Mouse (Mus musculus): ENCODE measurements around the gene Fgfr2. TPM values are rescaled to one million over a fixed set of nuclear protein-coding genes. Genes with fewer than 3 reads are reported as not detected.
A peak's percentile ranks its signal among the peaks of the same experiment; 100 is the strongest.

Gene Fgfr2
- polyA plus RNA-seq, 1 experiment from 2014 or later, result 137 TPM

DNA sequence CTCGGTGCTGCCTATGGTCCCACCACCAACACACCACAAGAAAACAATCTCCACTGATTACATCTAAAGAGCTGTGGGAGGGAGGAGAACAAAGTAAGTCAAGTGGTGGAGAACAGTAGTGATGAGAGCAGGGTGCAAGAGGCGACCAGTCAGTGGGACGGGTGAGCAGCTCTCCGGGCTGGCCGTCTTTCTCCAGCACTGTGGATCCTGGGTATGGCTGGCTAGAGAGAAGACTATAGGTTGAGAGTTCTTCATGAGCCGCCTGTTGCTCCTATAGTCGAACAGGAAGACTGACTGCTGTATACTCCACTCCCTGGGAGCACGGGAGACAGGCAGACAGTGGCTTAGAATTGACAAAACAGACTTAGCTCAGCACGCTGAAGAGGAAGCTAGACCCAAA lies 2923.2 kb downstream of the Fgfr2 start:
- Histone ChIP-seq H3K27ac (replicated peaks) (no peak overlapping the region), H3K4me2 (replicated peaks) (no peak overlapping the region), H3K36me3 (peaks cover 38% of the 10 kb centered on the region), H3K9ac (no peak overlapping the region), H3K27me3 (no peaks in the 10 kb centered on the region), H3K4me1 (peaks cover 12% of the 10 kb centered on the region), H3K4me3 (replicated peaks) (no peak overlapping the region), H3K9me3 (replicated peaks) (no peaks in the 10 kb centered on the region)
- no peak for ATAC-seq (ENCODE audit: insufficient number of reproducible peaks, low FRiP score, low TSS enrichment, low read depth)
- 86% methylated on average over 9 of the region's 9 CpGs for WGBS

DNA sequence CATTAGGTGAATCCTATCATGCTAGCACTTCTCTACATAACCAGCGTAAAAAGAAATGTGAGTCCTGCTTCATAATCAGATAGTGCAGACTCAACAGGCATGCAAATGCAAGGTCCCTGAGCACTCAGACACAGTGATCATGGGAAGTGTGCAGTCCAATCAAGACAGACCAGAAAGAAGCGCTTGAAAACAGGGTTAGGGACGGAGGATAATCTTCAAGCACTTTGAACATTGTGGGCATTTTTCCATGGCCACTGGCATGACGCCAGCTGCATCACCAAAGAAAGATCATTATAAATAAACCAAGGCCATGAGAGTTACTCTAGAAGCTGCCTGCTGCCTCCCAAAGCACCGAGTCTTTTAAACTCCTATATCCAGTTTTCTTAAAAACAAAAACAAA lies 2923.8 kb downstream of the Fgfr2 start:
- Histone ChIP-seq H3K9me3 (replicated peaks) (no peaks in the 10 kb centered on the region), H3K36me3 (peaks cover 38% of the 10 kb centered on the region)

DNA sequence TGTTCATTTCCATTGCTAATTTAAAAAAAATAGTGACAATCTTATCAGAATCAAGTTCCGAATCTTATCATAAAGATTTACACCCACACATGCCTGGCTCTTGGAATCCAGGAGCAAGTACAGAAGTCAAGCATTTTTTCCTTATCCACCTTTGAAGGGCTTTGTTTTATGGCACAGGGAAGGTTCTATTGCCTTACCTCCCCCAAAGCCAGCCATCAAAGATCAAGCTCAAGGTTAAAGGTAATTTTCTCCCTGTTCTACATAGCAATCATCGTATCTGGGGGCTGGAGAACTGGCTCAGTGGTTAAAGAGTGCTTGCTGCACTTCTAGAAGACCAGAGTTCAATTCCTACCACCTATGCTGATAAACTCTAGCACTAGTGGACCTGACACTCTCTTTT lies 2928.1 kb downstream of the Fgfr2 start:
- Histone ChIP-seq H3K4me1 (peaks cover 17% of the 10 kb centered on the region), H3K27ac (replicated peaks) (no peak overlapping the region), H3K9ac (no peak overlapping the region), H3K4me2 (replicated peaks) (no peak overlapping the region), H3K4me3 (replicated peaks) (no peak overlapping the region), H3K9me3 (replicated peaks) (no peaks in the 10 kb centered on the region), H3K27me3 (no peaks in the 10 kb centered on the region), H3K36me3 (peaks cover 48% of the 10 kb centered on the region)
- no peak for ATAC-seq (ENCODE audit: insufficient number of reproducible peaks, low FRiP score, low TSS enrichment, low read depth)
- 84% methylated on average over 2 of the region's 2 CpGs for WGBS

More for the DNA sequence above, 2923.8 kb downstream of the Fgfr2 start:
- WGBS, result 62% methylated on average over 5 of the region's 5 CpGs
- Histone ChIP-seq H3K9ac (no peak overlapping the region), H3K27me3 (no peaks in the 10 kb centered on the region), H3K4me3 (replicated peaks) (no peak overlapping the region), H3K27ac (replicated peaks) (no peak overlapping the region), H3K4me1 (peaks cover 5% of the 10 kb centered on the region; the same call in 1 of the 2 replicates), H3K4me2 (replicated peaks) (no peak overlapping the region)
- ATAC-seq (ENCODE audit: insufficient number of reproducible peaks, low FRiP score, low TSS enrichment, low read depth), result no peak

DNA sequence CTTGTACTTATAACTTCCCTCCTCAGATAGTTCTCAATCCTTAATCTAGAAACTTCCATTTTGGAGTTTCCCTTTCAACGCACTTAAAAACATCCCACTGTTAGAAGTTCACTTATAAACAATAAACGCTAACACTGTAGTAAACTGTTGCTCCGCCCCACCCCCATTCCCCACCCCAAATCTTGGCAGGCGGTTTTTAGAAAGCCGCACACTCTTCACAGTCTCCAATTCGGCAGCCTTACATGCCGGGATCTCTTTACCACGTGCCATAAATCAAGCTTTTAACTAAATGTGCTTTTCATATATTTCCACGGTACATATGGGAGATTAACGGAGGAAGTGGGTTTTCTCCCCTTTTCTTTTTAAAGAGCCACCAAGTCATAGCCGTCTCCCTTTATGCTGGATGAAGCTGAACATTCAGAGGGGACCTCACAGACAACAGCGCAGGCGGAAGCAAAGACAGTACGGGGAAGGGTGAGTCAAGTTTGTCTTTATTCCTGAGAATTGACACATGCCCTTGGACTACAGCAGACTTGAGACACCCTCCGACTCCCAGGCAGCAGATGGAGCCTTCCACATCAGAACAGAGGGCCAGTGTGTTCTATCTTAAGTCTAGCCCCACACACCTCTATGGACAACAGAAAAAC lies 2932.7 kb downstream of the Fgfr2 start:
- 0 out of 2 replicates have a peak overlapping the region, but pooled peaks have one; percentile 19 for H3K4me2 ChIP-seq (replicated peaks)
- peaks cover 38% of the 10 kb centered on the region for H3K36me3 ChIP-seq
- WGBS, result 27% methylated on average over 15 of the region's 15 CpGs
- peak; percentile 43; the same call in 1 of the 2 replicates for ATAC-seq (ENCODE audit: insufficient number of reproducible peaks, low FRiP score, low TSS enrichment, low read depth)
- H3K9ac ChIP-seq, result no peak overlapping the region
- H3K9me3 ChIP-seq (replicated peaks), result no peaks in the 10 kb centered on the region
- H3K27ac ChIP-seq (replicated peaks), result peak overlapping the region; percentile 65; the same call in 1 of the 2 replicates
- H3K4me1 ChIP-seq, result peaks cover 20% of the 10 kb centered on the region
- H3K4me3 ChIP-seq (replicated peaks), result no peak overlapping the region
- no peaks in the 10 kb centered on the region for H3K27me3 ChIP-seq

DNA sequence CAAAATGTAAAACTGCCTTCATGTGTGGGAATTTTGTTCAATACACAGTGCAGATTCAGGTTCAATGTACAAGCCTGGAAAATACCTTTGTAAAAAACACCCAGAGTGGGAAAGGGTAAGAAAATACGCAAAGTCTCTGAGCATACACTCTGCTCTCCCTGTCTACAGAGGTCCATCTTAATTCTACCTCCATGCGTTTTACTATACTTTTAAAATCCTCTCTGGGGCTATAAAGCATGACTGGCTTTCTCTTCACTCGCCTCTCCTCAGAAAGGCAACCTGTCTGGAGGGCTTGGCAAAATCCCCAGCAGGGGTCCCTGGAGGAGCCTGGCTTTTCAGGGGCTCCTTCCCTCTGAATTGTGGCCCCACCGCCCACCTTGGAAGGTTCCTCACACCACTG lies 2933.2 kb downstream of the Fgfr2 start:
- H3K36me3 ChIP-seq, result peaks cover 42% of the 10 kb centered on the region
- ATAC-seq (ENCODE audit: insufficient number of reproducible peaks, low FRiP score, low TSS enrichment, low read depth), result no peak
- H3K4me2 ChIP-seq (replicated peaks), result no peak overlapping the region
- H3K4me3 ChIP-seq (replicated peaks), result no peak overlapping the region
- H3K27ac ChIP-seq (replicated peaks), result peak overlapping the region; percentile 65; the same call in 1 of the 2 replicates
- no peaks in the 10 kb centered on the region for H3K27me3 ChIP-seq
- no peak overlapping the region for H3K9ac ChIP-seq
- peaks cover 24% of the 10 kb centered on the region for H3K4me1 ChIP-seq
- 63% methylated on average over 4 of the region's 4 CpGs for WGBS
- no peaks in the 10 kb centered on the region for H3K9me3 ChIP-seq (replicated peaks)

DNA sequence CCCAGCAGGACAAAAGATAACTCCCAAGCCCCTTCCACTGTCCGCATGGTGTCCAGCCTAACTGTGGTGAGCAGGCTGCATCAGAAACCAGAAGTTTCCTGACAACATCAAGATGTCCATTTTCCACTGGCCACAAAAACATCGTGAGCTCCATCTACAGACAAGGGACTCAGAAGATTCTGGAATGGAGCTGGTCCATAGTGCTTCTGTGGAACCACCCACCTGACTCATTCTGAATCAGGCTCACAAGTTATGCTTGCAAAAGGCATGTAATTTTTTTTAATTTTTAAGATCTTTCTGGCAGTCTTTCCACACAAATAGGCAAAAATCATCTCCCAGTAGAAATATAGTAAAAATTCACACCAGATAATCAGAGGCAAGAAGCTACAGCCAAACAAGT lies 2935.0 kb downstream of the Fgfr2 start:
- Histone ChIP-seq H3K27ac (replicated peaks) (no peak overlapping the region), H3K4me1 (peaks cover 41% of the 10 kb centered on the region), H3K36me3 (peaks cover 42% of the 10 kb centered on the region), H3K9me3 (replicated peaks) (no peaks in the 10 kb centered on the region), H3K27me3 (no peaks in the 10 kb centered on the region), H3K4me2 (replicated peaks) (no peak overlapping the region), H3K4me3 (replicated peaks) (no peak overlapping the region), H3K9ac (no peak overlapping the region)
- no peak for ATAC-seq (ENCODE audit: insufficient number of reproducible peaks, low FRiP score, low TSS enrichment, low read depth)
- WGBS, result 96% methylated on average over 2 of the region's 2 CpGs

DNA sequence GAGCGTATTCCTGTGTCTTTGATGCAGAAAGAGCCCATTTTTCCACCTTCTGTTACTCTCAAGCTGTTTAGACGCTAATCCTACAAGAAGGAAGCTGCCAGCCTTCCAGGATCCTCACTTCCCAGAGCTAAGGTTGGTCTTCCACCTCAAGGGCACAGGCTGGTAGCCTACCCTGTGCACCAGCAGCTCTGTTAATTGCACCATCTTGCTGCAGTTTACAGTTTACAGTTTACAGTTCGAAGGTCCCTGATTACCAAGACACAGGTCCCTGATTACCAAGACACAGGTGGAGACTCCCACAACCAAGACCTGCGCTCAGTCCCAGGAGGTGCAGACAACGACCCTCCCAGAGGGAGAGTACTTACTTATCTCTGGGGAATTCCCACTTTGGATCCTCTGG lies 2938.3 kb downstream of the Fgfr2 start:
- Histone ChIP-seq H3K36me3 (peaks cover 52% of the 10 kb centered on the region), H3K4me1 (peaks cover 31% of the 10 kb centered on the region), H3K9ac (no peak overlapping the region), H3K9me3 (replicated peaks) (no peaks in the 10 kb centered on the region), H3K4me2 (replicated peaks) (no peak overlapping the region), H3K4me3 (replicated peaks) (no peak overlapping the region), H3K27ac (replicated peaks) (peak overlapping the region; percentile 31; the same call in 1 of the 2 replicates), H3K27me3 (no peaks in the 10 kb centered on the region)
- 82% methylated on average over 5 of the region's 5 CpGs for WGBS
- no peak for ATAC-seq (ENCODE audit: insufficient number of reproducible peaks, low FRiP score, low TSS enrichment, low read depth)

DNA sequence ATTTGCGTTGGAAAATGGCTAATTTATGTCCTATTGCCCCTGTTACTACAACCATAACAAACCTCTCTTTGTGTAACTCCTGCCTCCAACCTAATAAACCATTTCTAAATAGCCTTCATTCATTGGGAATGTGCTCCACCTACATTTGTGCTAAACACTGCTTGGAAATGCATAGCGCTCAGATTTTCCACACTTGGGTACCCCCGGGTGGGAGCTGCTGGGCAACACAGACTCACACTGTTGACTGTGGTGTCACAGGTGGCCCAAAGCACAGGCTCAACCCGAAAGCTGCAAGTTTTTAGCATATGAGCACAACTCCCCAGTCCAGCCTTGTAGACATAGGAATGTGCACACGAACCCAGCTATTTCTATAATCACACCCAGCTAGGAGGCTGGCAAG lies 2939.2 kb downstream of the Fgfr2 start:
- no peak overlapping the region for H3K4me2 ChIP-seq (replicated peaks)
- H3K27ac ChIP-seq (replicated peaks), result peak overlapping the region; percentile 31
- no peaks in the 10 kb centered on the region for H3K9me3 ChIP-seq (replicated peaks)
- H3K9ac ChIP-seq, result no peak overlapping the region
- no peak overlapping the region for H3K4me3 ChIP-seq (replicated peaks)
- peak; percentile 76 for ATAC-seq (ENCODE audit: insufficient number of reproducible peaks, low FRiP score, low TSS enrichment, low read depth)
- H3K36me3 ChIP-seq, result peaks cover 55% of the 10 kb centered on the region
- no peaks in the 10 kb centered on the region for H3K27me3 ChIP-seq
- WGBS, result 59% methylated on average over 5 of the region's 5 CpGs
- H3K4me1 ChIP-seq, result peaks cover 31% of the 10 kb centered on the region

DNA sequence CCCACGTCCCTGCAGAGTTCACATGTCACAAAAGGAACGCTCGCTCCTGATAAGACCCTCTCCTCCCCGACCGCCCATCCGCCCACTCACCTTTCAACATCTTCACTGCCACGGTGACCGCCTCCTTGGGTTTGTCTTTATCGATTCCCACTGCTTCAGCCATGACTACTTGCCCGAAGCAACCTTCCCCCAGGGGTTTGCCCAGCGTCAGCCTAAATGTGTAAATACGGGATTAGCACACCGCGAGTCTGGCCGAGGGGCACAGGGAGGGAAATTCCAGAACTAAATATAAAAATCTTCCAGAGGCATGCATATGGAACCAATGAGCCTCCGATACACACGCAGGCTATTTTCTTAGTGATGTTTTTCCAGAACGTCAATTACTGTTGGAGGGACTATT lies 2940.6 kb downstream of the Fgfr2 start:
- no peaks in the 10 kb centered on the region for H3K9me3 ChIP-seq (replicated peaks)
- H3K4me3 ChIP-seq (replicated peaks), result peak overlapping the region; percentile 3; the same call in 1 of the 2 replicates
- H3K27ac ChIP-seq (replicated peaks), result peak overlapping the region; percentile 56
- H3K27me3 ChIP-seq, result no peaks in the 10 kb centered on the region
- peaks cover 38% of the 10 kb centered on the region for H3K4me1 ChIP-seq
- WGBS, result 8% methylated on average over 18 of the region's 18 CpGs
- H3K4me2 ChIP-seq (replicated peaks), result peak overlapping the region; percentile 40
- peaks cover 65% of the 10 kb centered on the region for H3K36me3 ChIP-seq
- no peak overlapping the region for H3K9ac ChIP-seq
- no peak for ATAC-seq (ENCODE audit: insufficient number of reproducible peaks, low FRiP score, low TSS enrichment, low read depth)

DNA sequence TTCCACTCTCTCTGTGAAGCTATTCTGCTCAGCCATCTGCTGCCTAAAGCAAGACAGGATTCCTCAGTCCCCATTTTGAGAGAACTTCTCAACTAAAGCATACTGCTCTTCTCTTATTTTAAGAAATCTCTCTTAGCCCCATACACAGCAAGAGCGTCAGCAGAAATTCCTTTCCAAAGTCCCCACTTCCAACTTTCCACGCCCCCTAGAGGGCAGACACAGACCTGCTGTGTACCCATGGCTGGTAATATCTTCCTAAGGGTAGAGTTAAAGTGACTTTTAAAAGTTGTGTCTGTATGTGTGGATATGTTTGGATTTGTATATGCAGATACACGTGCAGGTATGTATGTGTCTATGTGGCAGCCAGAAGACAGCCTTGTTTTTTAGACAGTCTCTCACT lies 2944.2 kb downstream of the Fgfr2 start:
- peaks cover 50% of the 10 kb centered on the region for H3K36me3 ChIP-seq
- 51% methylated on average over 3 of the region's 3 CpGs for WGBS

DNA sequence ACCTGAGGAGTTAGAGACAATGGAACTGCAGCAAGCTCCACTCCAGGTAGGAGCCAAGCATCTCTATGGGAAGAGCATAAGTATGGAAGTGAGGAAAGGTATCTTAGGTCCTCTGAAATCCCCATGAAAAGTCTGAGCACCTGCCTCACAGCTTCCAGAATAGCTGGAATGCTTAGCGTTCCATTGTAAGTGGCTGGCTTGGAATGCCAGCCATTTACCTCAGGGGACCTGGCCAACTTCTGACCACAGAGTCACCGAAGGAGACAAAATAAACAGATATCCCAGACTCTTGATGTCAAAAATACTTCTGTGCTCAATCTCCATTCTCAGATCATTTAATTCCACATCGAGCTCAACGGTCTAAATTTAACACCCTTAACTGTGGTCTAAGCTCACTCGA lies 2946.1 kb downstream of the Fgfr2 start:
- Histone ChIP-seq H3K9me3 (replicated peaks) (no peaks in the 10 kb centered on the region), H3K4me1 (peaks cover 33% of the 10 kb centered on the region), H3K4me3 (replicated peaks) (no peak overlapping the region), H3K36me3 (peaks cover 69% of the 10 kb centered on the region), H3K27me3 (no peaks in the 10 kb centered on the region), H3K4me2 (replicated peaks) (no peak overlapping the region), H3K9ac (no peak overlapping the region), H3K27ac (replicated peaks) (no peak overlapping the region)
- ATAC-seq (ENCODE audit: insufficient number of reproducible peaks, low FRiP score, low TSS enrichment, low read depth), result no peak
- WGBS, result 64% methylated on average over 5 of the region's 5 CpGs

More for the DNA sequence above, 2944.2 kb downstream of the Fgfr2 start:
- no peak for ATAC-seq (ENCODE audit: insufficient number of reproducible peaks, low FRiP score, low TSS enrichment, low read depth)
- no peak overlapping the region for H3K4me2 ChIP-seq (replicated peaks)
- no peaks in the 10 kb centered on the region for H3K9me3 ChIP-seq (replicated peaks)
- H3K27ac ChIP-seq (replicated peaks), result no peak overlapping the region
- peaks cover 42% of the 10 kb centered on the region for H3K4me1 ChIP-seq
- H3K4me3 ChIP-seq (replicated peaks), result no peak overlapping the region
- H3K9ac ChIP-seq, result no peak overlapping the region
- H3K27me3 ChIP-seq, result no peaks in the 10 kb centered on the region

DNA sequence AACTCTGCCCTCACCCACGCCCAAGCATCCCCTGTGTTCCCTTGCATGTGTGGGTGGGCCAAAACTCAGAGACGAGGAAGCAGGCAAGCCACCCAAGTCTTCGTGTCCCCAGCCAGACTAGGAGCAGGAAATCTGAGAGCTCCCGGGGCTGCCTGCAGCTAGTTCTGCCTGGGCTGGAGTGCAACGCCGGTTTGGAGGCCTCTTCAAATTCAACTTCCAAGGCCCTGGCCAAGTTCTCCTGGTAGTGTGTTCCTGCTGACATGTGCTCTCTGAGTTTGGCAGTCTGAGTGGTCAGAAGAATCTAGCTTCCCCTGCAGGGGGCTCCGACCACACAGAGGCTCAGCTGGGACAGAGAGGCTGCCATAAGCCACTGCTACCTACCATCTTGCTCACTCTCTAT lies 2948.6 kb downstream of the Fgfr2 start:
- Histone ChIP-seq H3K4me2 (replicated peaks) (no peak overlapping the region), H3K9me3 (replicated peaks) (no peaks in the 10 kb centered on the region), H3K4me1 (peaks cover 33% of the 10 kb centered on the region), H3K4me3 (replicated peaks) (no peak overlapping the region), H3K36me3 (peaks cover 74% of the 10 kb centered on the region), H3K9ac (no peak overlapping the region; the same call in 1 of the 2 replicates), H3K27ac (replicated peaks) (peak overlapping the region; percentile 75), H3K27me3 (no peaks in the 10 kb centered on the region)
- 21% methylated on average over 7 of the region's 7 CpGs for WGBS
- peak; percentile 66 for ATAC-seq (ENCODE audit: insufficient number of reproducible peaks, low FRiP score, low TSS enrichment, low read depth)

Measured in embryonic facial prominence, embryonic 15.5 days (tissue).